Mouse (Mus musculus) thymus, postnatal 36 days (tissue): ENCODE results near the gene Mpo.

ENCODE experiments used
- DNase-seq, 2 experiments: peaks; one replicate each; pipeline ENCODE4 v3.0.0; 2022; ENCODE audit warnings: mixed read lengths in 2 of 2

The Mpo gene

DNA sequence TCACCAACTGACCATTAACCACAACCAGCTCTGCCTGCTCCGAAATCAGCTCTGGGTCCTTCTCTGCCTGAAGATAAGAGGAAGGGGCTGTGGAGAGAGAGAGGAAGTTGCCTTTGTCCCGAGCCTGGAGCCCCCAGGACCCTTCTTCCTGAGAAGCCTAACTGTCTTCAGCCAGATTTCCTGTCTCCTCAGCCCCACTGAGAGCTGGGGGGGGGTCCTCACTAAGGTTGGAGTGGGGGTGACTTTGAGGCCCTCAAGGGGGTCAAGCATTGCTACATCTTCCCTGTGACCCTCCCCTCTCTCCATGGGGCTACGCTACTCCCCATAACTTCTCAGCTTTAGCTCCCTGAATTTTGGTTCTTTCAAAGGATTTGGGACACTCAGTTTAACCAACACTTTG, at the start of gene Mpo:
Gene Mpo (plus strand): TSS at position 122 of the 400 bp plus-strand sequence.
- no peak for DNase-seq

DNA sequence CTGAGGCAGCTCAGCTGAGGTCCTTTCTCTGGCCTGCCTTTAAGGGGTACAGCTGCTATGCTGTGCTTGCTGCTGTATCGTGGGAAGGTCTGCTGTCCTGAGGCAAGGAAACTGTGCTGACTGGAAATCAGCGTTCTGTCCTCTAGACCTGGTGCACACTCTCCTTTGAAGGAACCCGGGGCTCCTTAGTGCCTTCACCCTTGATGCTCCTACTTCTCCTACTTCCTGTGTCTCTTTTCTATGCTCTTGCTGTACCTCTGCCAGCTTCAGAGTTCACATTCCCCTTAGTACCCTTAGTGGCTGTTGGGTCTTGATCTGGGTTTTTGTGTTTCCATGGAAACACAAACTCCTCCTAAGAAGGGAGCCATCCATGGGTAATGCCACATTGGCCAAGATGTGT, 49.7 kb upstream of the Mpo start:
- peak in 1 of 2 experiments; percentile 15 for DNase-seq

DNA sequence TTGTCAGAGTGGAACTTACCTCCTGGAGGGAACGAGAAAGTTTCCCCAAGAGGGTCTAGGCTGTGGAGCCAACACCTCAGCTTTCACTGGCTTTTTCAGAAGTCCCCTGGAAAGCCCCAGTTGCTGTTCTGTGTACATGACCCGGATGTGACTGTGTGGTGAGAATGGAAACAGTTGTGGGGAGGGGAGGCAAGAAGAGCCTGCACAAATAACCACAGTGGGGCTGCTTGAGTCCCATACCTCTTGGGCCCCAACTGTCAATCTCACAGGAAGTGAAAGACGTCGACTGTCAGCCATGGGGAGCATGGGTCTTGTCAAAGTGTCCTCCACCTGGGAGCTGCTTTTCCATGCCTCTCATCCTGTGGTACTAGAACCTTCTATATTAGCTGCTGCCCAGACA, 48.4 kb upstream of the Mpo start:
- peak; percentile 73 to 86 for DNase-seq

DNA sequence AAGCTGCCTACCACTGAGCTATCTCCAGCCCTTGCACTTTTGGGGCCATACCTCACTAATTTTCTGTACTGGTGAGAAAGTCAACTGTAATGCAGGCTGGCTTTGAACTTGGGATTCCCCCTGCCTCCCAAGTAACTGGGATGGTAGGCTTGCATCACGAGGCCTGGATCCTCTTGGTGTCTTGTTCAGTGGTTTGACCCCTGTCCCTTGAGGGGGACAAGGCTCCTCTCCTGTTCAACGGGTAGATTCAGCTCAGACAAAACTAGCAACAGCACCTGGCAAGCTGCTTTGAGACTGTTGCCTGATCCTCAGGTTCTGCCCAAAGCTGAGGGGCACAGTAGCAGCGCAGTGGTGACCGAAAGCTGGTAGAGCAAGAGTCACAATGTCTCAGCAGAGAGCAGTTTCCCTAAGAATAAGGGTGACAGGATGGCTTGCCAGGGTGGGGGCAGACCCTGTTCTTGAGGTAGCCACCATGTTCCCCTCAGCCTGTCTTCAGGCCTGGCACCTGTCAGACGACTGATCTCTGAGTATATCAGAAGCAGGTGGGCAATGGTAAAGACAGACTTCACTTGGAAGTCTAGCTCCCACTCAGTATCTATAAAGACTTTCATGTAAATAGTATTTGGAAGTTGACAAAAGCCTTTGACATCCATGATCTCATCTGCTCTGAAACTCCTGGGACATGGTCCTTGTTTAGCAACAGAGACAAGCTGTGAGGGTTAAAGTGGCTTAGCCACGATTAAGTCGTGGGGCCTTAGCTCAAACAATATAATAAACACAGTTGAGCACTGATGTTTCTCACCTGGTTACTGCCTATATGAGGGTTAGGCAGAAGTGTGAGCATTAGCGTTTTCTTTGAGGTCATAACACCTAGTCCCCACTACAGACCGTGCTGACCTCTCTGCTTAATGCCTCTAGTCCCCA, 47.5 kb upstream of the Mpo start:
- peak; percentile 49 to 52 for DNase-seq

DNA sequence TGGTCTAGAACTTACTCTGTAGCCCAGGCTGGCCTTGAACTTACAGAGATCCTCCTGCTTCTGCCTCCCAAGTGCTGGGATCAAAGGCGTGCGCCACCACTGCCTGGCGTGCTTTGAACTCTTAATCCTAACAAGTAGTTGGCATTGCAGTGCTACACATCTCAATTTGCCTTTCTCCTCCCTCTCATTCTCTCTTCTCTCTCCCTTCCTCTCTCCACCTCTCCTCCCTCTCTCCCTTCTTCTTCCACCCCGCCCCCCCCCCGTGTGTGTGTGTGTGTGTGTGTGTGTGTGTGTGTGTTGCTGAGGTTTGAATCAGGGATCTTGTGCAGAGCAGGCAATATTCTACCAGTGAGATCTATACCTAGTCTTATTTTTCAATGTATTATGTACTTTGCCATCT, 46.1 kb upstream of the Mpo start:
- DNase-seq: peak in 1 of 2 experiments; percentile 20

DNA sequence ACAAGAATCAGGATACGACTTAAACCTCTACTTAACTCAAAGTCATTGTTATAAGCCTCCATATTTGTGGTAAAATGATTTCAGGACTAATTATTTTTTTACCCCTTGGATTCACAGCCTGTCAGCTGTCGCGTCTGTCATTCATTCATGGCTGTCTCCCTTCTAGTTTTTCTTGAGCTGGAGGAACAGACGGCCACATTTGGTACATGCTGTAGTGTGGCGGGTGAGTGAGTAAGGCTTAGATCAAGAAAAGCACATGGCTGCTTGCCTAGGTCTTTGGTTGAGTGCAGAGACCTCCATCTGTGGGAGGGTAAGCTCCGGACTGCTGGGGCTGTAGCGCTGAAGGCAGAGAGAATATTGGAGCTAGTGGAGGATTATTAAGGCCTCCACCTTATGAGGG, 45.7 kb upstream of the Mpo start:
- peak in 1 of 2 experiments; percentile 24 for DNase-seq

DNA sequence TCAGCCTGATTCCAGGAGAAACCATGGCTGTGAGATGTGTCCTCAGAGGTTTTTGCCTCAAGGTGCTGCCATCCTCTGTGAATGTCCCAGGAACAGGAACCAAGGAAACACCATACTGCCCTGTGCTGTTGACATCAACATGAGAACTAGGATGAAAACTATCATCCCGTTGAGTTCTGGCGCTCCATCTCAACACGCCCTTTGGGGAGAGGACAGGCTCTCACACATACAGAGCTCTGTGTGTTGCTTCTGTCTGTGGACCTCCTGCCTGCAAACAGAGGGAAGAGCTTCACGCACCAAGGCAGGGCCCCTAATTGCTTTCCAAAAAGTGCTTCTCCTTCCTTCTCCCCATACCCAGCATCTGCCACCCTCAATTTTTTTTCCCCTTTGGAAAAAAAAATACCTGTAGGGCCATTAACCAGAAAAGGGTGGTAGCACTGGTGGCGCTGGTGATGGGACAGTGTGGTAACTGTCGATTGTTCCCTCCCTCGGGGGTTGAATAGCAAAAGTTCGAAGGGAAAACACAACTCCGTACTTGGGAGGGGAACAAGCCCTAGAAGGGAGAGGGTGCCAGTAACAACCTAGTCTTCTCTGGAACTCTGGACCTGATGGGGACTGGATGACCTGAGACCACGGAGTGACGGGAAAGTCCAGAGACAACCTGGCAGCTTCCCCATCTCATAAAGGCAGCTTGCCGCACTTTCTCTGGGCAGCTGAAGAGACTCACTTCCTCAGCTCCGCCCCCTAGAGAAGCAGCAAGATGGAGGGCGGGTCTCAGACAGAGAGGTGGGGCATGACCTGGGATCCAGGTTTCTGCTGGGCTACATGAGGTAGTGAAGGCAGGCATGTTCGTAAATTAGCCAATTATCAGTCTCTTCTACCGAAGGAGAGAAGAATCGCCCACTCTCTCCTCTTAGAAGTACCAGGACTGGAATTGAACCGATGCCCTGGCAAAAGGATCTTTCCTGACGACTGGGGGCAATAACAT, 45.0 kb upstream of the Mpo start:
- DNase-seq: peak; percentile 87 to 92

DNA sequence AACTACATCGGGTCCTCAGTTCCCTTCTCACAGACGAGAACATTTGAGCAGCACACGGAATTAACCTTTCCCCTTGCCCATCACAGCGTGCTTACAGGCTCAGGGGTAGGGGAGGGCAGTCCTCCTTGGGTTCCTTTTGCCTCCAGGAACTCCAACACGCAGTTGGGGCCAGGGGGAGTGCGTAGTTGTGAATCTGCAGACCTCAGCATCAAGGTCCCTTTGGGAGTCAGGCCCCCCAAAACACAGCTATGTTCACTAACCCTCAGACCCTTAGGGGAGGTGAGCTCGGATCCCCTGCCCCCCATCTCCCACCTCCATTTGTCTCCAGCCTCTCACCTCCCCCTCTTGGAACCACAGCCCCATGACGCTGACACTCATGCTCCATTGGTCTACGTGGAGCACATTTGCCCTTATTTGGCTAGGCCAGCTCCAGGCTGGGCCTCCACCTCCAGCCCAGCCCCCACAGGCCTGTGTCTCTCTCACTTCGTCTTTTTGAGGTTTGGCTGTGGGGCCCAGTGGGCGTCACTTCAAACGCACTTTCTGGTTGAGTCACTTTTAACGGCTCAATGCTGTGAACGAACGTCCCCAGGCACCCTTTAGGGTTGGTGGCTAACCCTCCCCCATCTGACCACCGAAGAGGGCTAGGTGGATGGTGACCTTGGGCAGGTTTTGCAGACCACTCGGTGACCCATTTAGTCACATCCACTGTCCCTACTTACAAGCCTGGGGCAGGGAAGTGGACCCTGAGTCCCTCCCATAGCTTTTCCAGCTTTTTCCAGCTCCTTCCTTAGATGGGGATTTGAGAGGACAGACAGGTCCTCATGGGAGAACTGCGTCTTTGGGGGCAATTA, 44.0 kb upstream of the Mpo start:
- peak; percentile 91 to 96 for DNase-seq

DNA sequence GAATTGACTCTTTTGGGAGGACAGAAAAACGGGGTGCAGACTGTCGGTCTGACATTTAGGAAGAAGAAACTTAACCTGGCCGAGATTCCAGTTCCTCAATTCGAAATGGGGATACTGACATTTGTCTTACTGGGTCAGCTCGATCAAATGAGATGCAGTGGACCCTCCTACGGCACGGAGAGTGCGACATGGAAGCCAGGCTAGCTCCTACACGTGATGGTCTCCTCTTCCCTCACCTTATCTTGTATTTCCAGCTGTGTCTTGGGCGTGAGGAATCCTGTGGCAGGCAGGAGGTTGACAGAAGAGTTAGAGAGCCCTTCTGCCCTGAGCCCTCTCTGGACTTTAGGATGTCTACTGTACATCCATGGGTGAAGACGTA, 43.3 kb upstream of the Mpo start:
- peak; percentile 45 to 57 for DNase-seq

DNA sequence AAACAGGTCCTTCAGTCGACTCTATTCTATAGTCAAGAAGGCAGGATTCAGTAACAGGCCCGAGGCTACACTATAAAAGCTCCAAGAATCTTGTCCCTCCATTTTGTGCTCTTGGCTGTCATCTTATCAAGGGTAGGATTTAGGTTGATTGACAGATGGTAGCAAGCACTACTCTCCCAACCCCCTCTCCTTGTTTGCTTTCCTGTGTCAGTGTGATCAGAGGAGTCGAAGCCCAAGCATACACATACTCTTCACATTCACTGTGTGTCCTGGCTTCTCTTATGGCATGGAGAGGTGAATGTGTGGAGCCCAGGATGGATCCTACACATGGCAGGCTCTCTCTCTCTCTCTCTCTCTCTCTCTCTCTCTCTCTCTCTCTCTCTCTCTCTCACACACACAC, 42.9 kb upstream of the Mpo start:
- DNase-seq: peak; percentile 60 to 61

DNA sequence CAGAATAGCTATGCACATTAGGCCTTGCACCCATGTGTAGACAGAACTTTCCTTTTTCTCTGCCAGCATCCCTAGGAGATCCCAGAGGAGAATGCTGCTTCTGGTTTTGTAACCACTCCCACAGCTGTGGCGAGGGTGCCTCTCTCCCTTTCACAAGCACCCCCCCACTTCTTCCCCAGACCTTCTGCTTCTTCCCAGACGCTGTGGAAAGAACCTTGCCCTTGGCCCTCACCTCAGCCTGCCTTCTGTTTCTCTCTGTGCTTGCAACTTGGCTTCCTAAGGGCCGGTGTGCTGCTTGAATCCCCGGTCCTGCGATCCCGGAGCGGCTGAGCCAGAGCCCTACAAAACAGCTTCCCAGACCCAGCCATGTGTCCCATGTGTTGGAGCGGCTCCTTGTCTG, 42.4 kb upstream of the Mpo start:
- DNase-seq: peak; percentile 63 to 69

DNA sequence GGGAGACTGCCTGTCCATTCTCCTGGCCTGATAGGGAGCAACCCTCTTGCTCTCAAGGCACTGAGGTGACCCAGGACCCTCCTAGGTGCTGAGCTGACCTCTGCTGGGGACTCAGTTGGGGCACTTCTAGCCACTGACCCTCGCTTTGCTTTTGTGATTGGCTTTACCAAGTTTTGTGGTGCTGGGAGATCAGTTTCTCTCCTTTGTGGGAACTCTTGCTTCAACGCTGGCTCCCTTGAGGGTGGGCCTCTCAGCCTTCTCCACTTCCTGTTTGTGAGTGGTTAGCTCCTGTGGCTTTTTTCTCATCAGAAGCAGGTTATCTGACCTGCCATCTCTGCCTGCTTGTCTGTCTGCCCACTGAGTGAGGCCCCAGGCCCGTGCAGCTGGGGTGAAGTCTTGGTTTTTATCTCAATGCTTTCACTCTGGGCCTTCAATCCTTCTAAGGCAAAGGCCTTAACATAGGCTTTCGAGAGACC, 41.9 kb upstream of the Mpo start:
- DNase-seq: peak; percentile 82 to 90

DNA sequence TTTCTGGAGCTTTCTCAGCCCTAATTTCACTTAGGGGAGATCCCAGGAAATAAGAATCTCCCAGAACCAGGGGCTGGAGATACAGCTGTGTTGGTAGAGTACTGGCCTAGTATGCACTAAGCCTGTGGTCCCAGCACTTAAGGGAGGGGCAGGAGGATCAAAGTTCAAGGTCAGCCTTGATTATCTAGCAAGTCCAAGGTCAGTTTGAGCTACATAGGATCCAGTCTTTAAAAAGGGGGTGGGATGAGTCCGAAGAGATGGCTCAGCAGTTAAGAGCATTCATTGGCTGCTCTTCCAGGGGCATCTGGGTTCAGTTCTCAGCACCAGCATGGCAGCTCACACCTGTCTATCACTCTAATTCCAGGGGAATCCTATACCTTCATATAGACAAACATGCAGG, 41.1 kb upstream of the Mpo start:
- no peak for DNase-seq

DNA sequence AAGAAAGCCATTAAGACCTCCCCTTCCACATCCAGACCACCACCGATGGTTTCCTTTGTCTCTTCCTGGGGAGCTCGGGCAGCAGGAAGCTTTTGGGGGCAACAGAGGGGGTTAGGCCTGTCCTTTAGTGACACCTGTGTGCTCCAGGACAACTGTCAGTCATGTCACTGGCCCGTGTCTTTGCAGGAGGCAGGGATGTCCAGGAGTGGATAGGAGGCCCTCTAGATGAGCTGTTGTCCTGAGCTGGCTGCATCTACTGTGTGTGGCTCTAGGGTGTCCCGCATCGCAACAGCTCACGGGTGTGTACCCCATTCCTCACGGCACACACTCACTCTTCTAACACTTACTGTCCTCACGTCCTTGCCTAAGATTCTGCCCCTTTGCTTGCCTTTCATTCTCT, 40.1 kb upstream of the Mpo start:
- peak; percentile 52 to 62 for DNase-seq

DNA sequence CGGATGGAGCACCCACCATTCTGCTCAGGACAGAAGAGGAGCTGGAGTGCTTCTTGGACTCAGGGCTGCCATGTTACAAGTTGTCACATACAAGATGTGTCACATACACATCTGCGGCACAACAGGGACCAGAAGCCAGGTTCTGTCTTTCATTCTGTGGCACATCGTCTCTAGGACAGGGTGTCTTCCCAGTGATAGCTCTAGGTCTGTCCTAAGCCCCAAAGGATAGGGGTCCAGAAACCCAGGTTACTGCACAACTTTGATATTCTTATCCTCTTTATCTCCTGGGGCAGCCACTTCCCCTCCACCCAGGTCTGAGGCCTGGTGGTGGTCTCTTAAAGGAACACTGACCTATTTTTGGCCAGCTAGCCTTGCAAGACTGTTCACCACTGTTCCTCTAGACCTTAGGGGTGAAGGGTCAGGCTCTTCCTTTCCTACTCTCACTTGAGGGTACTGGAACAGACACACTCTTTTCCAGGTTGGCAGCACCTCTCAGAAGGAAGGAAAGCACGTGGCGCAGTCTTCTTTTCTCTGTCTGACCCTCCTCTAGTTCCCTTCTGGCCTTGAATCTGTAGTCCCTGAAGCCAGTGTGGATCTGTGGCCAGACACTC, 39.4 kb upstream of the Mpo start:
- DNase-seq: peak; percentile 54 to 55

DNA sequence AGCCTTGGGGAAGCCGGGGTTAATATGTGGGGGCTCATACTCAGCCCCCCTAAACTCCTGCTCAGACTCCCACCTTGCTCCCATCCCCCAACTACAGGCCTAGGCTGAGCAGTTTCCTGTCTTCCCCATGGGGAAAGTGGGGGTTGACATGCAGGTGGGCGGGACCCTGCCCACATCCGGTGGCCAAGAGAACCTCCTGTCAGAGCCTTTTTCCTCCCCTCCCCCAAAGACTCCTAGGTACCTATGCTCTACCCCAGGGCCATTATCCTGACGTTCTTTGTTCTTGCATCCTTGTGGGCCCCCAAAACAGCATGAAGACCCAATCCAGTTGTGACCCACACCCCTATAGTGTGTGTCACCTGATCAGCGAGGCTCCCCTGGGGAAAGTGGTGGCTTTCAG, 38.8 kb upstream of the Mpo start:
- peak; percentile 92 to 96 for DNase-seq

DNA sequence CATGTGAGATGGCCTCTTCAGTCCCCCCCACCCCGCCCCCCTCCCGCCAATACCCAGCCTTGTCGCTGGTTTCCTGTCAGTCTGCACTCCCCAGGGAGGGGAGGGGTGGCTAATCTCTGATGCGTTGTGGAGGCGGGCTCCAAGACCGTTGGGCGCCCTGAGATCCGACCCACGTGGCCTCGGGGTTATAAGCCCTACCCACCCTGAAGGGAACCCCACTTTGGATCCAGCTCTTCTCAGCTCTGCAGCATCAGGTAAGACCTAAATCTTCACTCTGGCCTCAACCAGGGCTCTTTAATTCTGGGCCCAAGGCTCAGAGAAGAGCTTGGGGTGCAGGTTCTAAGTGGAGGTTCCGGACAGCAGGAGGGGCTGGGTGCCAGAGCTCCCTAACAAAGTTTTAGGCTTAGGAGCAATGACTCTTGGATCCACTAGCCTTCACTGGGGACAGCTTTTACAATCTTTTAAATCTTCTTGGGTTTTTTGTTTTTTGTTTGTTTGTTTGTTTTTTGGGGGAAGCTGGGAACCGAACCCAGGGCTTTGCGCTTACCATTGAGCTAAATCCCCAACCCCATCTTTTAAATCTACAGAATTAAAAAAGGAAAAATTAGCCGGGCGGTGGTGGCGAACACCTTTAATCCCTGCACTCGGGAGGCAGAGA, 37.9 kb upstream of the Mpo start:
- DNase-seq: peak; percentile 96 to 99

DNA sequence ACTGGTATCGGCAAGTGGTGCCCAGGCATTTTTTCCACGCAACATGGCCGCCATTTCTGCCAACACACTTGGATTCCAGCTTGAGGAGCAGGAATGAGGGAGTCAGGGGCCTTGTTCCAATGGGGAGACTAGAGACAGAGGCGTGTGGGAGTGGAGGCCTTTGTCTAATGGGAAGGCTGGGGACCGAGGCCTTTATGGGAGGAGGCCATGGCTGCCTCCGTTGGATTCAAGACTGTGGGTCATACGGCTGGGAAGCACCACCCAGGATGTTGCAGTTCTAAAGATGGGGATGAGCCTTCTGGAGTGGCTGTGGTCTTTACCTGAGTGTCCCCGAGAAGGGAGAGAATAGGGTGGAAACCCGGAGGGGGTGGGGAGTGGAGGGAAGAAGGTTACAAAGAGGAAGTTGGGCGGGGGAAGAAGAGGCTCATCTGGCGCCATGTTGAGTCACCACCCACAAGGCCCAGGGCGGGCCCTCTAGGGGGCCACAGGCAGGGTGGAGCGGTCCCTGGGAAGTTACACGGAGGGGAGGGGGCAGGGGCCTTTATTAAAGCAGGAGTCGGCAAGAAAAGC, 37.0 kb upstream of the Mpo start:
- DNase-seq: peak; percentile 84 to 89

DNA sequence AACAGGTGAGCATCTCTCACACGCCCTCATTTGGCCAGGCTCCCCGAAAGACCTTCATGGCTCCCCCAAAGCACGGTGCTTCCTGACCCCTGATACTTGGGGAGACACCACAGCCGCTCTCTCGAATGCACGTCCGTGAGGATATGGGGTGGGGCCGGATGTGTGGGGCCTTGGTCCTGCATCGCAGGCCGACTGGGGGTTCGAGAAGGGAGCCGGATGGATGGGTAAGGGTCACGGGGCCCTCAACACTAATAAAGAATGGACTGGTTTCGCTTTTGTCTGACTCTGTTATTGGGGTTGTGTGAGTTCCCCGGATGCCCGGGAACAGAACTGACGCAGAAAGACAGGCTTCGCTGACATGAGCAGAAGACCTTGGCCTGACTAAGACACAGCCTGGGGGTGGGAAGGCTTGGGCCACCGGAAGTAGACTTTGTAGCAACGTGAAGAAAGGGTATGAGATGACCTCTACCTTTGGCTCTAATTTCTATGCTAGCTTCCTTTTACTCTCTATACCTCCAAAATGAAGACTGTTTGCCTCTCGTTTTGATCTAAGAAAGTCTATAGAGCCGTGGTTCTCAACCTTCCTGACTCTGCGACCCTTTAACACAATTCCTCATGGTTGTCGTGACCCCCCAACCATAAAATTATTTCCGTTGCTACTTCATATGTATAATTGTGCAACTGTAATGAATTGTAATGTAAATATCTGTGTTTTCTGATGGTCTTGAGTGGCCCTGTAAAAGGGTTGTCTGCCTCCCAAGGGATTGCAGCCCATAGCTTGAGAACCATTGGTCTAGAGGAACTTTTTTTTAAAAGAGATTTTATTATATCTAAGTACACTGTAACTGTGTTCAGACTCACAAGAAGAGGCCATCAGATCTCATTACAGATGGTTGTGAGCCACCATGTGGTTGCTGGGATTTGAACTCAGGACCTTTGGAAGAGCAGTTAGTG, 36.1 kb upstream of the Mpo start:
- peak; percentile 68 to 75 for DNase-seq
